Mouse (Mus musculus): Measurements from ENCODE around the gene Abca8a.
"Not testable (repeated sequence)": the region's sequence is repeated elsewhere in the genome, so short reads cannot be mapped to it uniquely, and the experiment has no call there.

Gene Abca8a

DNA sequence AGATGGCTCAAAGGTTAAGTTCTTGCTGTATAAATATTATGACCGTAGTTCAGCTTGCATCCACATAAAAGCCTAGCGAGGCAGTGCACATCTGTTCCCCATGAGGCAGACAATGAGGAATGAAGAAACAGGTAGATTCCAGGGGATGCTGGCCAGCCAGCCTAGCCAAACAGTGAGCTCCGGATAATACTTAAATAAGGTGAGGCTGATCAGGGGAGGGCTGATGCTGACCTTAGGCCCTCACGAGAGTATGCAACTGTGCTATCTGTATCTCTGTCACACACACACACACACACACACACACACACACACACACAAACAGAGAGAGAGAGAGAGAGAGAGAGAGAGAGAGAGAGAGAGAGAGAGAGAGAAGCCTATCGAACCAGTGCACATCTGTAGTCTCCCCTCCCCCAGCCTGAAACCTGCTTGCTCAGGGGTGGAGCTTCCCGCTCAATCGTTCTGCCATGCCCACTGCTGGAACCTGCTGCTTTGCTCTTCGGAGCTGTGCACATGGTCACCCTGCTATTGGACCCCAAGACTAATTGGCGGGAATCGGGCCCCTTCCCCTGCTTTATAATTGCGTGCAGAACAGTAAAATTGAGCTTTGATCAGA lies 108.2 kb downstream of the Abca8a start:
- DNase-seq (ENCODE audit: low read depth): not testable (repeated sequence)

DNA sequence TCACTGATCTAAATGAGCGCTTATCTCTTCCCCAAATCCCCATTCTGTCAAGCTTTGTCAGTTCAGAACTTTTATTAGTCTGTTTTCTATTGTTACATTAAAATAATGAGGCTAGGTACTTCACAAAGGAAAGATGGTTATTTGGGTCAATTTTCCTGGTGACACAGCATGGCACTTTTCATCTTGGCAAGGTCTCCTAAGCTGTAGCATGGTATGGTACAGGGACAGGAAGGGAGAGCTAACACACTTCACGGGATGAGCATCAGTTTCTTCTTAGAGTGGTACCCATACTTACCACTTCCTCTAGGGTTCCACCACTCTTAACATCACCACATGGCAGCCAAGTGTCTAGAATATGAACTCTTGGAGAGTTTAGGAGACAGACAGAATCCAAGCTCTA lies 113.9 kb downstream of the Abca8a start:
- no peak for DNase-seq (ENCODE audit: low read depth)
